Mouse (Mus musculus) cerebellum, adult (tissue): ENCODE measurements around the gene Map3k3.
"Not testable (repeated sequence)": the region's sequence is repeated elsewhere in the genome, so short reads cannot be mapped to it uniquely, and the experiment has no call there.

Experiments
- ATAC-seq: cut with Nextera tagmentation; 2 replicates; pipeline ENCODE4 v1.9.2; 2017; ENCODE audit warnings: mild to moderate bottlenecking, moderate library complexity, mixed read lengths; ENCODE audit not compliant: insufficient number of reproducible peaks, low FRiP score, low TSS enrichment

Map3k3 gene

DNA sequence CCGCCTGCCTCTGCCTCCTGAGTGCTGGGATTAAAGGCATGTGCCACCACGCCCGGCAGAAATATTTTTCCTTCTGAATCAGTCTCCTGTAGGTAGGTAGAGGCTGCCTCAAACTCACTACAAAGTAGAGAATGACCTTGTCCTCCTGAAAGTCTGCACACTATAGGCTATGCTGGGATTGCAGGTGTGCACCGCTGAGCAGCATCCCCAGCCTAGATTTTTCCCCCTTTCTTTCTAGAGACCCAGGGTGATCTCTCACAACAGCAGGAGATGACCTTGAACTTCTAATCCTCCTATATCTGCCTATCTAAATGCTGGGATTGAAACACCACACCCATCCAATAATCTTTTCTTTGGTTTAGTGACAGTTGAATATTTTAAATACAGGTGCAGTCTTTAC lies 102.9 kb downstream of the Map3k3 start:
- no peak for ATAC-seq

DNA sequence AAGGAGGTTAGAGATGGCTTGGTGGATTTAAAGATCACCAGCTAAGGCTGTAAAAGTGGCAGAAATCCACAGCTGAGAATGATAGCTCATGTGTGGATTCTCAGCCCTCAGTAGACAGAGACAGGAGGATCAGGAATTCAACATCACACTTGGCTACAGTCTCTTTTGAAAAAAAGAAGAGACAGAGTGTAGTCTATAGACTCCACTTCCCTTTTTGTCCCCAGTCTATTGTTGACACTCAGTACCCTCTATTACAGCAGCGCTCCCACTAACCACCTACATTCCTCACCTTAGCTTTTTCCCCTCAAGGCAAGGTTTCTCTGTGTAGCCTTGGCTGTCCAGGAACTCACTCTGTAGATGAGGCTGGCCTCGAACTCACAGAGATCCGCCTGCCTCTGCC lies 107.3 kb downstream of the Map3k3 start:
- ATAC-seq = no peak

DNA sequence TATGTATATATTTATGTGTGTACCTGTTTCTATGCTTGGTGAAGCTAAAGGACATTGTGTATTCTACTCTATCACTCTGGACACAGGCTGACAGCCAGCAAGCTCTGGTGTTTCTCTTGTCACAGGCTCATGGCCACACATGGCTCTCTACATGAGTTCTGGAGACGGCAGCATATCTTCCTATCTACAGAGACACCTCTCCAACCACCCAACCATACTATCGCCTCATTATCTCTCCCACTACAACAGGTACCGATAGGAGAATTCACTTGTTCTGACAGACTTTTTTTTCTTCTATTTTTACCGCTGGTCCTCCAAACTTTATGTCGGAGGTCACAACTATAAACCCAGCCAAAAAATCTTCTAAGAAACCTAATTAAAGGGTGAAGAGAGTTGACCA lies 107.8 kb downstream of the Map3k3 start:
- no peak for ATAC-seq

DNA sequence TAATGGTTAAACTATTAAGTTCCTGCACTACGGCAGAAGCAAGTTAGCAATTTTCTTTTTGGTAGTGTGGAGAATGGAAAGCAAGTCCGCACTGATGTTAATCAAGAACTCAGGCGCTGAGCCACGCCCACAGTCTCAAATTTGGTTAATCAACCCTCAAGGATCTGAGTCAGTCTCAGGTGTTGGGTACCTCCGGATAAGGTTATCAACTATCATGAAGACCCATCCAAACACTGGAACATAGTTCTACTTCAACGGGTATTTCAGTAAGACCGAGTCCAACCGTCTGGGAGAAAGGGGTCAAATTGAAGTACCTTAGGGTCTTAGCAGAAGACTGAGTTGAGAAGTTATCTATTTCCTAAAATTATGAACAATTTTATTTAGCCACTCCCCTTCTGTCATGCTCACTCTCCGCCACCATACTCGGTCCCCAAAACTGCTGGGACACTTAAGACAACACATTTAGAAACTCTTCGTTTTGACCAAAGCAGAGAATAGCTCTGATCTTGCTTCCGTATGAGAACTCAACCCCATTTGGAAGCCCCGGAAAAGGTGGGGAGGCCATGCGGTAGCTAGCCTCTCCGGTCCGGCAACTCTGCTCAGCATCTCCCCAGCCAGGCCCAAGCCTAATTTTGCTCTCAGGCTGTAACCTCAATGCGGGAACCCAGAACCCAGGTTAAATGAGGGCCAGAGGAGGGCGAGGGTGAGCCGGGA lies 108.4 kb downstream of the Map3k3 start:
- no peak for ATAC-seq

DNA sequence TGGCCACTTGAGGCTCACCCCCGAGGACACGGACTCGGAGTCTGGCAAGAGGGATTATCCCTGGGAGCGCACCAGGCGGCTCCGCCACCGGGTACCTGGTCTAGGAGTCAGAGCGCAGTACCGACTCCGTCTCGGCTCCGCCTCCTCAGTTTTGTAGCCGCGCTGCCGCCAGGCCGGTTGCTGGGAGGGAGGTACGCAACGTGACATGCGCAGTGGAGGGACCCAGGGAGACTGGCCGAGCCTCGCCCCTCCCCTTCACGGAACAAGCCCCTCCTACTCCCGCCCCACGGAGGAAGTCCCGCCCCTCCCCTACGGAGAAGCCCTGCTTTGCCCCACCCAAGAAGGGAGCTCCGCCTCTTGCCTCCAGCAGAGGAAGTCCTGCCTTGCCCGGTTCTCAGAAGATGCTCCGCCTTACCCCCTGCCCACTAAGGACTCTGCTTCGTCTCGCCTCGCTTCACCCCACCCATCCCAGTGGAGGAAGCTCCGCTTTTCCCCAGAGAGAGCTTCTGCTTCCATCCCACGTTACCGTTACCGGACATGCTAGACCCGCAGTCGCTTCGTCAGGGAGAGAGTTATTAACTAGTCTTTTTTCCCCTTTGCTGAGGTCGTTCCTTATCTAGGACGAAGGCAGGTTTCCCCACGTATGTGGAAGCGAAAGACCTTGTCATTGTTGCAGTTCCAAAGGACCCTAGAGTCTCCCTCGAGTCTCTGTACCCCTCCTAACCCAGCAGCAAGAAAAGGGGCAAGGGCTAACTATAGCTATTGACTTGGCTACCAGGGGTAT lies 109.2 kb downstream of the Map3k3 start:
- peak; percentile 95 for ATAC-seq

DNA sequence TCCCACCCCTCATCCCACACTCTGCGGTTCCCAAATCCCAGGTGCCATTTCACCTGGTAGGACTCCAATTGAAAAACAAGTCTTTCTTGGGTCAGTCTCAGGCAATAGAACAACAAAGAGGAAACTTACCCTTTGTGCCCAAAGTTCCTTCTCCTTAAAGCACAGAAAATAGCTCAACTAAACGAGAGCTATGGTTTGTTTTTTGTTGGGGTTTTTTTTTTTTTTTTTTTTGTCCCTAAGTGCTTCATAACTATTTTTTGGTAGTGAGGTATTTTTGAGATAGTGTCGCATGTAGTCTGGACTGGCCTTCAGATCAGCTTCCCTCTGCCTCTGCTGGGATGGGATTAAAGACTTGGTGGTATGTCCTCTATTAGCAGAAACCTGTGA lies 109.7 kb downstream of the Map3k3 start:
- no peak for ATAC-seq

DNA sequence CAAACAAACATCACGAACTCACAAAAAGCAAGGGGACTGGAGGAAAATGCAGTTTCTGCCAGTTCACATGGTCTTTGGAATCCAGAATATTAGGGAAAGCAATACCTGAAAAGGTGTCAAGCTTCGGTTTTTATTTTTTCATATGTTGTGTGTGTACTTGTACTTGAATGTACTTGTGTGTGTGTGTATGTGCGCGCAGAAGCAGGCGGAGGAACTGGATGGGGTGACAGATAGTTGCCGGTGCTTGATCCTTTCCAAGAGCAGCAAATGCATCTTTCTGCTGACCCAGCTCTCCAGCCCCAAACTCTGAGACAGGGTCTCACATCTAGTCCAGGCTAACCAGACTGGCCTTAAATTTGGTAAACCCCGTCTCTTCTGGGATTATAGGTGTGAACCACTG lies 110.5 kb downstream of the Map3k3 start:
- ATAC-seq = no peak

DNA sequence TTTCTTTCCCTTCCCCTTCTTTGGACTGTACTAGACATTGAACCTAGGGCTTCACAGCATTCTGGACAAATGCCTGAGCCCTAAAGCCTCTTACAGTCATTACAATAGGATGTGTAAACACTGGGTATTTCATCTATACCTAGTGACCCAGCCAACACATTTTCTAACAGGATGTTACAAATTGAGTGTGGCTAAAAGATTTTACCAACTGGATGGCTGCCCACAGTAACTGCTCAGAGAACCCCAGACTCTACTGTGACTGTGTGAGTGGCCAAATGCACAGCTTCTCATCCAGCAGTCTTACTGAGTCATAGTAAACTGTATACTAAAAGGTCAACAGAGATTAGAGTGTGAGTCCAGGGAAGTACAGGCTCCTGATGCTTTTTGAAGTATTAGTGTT lies 110.9 kb downstream of the Map3k3 start:
- no peak for ATAC-seq

DNA sequence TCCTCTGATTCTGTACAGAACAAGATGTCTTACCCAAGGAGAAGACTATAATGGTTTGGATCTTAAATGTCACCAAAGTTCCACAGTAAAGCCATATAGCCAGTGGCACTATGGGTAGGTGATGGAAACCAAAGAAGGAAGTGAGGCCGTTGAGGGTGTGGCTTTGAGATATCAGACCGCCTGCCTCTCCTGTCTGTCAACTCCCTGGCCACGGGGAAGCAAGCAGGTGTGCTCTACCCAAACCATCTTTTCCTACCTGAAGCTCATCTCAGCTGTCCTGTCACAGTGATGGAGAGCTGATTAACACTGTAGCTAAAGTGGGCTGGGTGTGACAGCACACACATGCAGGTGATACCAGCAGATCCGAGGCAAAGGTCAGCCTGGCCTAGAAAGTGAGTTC lies 113.9 kb downstream of the Map3k3 start:
- ATAC-seq = no peak

DNA sequence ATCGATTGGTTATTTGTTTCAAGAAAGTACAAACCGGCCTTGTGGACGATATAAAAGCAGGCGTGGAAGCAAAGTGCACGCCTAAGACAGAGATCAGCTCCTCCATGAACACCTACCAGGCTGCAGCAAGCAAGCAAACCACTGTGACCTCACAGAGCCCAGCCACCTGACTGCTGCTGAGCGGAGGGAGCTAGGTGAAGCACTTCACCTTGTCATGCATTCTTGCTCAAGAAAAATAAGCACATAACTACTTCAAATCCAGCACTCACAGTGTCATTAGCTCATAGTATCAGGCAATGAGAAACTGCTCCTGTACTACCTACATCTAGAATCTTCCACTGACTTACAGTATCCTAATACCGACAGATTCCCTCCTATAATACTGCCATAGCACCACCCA lies 115.6 kb downstream of the Map3k3 start:
- ATAC-seq = not testable (repeated sequence)

DNA sequence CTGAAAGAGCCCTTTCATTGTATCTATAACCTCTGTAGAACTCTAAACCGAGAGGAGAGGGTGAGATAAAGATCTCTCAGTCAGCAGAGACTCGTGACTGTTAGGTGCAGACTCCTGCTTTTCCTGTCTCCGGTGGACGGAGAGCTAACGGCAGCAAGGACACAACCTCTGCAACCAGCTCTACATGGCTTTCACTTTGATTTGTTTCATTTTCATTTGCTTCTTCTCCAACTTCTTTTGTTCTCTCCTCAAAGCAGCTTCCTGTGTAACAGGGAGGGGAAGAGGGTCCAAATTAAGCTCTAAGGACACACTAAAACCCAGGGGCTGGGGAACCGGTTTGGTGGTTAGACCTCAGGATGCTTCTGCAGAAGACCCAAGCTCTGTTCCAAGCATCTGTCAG lies 116.3 kb downstream of the Map3k3 start:
- no peak for ATAC-seq

DNA sequence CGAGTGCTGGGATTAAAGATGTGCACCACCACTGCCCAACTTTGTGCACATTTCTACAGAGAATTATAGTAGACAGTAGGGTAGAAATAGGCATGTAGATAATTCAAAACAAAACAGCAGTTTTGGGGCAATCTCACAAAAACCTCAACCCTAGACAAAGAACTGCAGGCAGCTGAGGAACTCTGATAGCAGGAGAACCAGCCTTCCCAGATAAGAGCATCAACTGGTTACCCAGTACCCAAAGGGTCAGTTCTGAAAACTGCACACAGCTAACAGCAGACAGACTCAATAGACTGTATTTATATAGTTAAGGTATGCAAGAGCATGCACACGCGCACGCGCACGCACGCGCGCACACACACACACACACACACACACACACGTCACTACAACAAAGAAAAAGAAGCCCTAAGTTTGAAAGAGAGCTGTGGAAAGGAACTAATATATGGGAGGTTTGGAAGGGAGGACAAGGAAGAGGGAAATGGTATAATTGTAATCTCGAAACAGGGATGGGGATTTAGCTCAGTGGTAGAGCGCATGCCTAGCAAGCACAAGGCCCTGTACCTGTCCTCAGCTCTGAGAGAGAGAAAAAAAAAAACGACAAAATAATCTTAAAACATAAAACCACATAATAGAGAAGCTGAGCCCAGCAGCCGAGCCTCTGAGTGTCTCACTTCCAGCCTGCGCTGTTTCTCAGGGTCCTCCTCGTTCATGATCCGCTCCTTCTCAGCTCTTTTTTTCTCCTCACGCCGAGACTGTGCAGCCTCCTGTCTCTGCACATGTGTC lies 117.1 kb downstream of the Map3k3 start:
- ATAC-seq = no peak

DNA sequence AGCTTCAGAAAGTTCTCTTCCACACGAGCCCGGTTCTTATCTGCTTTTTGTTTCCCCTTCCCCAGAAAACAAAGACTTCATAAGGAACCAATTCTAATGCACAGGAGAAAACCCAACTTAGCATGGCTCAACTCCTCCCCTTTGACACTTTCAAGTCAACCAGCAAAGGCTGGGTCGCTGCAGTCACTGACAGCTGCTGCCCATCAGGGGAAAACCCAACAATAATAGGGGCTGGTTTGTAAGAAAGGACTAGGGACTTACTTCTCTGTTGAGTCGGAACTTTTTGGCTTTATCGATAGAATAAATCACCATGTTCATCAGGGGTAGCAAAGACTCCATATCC lies 117.7 kb downstream of the Map3k3 start, which contains the start of gene Strada:
Strada (minus strand) TSS at position 46 of the 343 bp plus-strand sequence.
- ATAC-seq = no peak
